Mouse (Mus musculus) MEL (cell line): Measurements from ENCODE around the gene Gpc3. TPM values are rescaled to one million over a fixed set of nuclear protein-coding genes. Genes with fewer than 3 reads are reported as not detected.
"Not testable (repeated sequence)": the region's sequence is repeated elsewhere in the genome, so short reads cannot be mapped to it uniquely, and the experiment has no call there.

Source experiments
- DNase-seq: peaks from one replicate; pipeline ENCODE4 v3.0.0; 2011; ENCODE audit warnings: low read depth, low spot score
- H3K27ac ChIP-seq: 2 replicates; pipeline ENCODE4 v1.5.1; 2012; ENCODE audit warnings: low read depth, mild to moderate bottlenecking, control low read depth, low read length, moderate library complexity; ENCODE audit not compliant: control insufficient read depth
- H3K27me3 ChIP-seq, 2 experiments: fragments of 150-350 bp in 1 of 2; sonication (generic) in 1 of 2; 2 replicates each; pipeline ENCODE4 v1.6.1; 2012; ENCODE audit warnings: low read length in 2 of 2, mild to moderate bottlenecking in 2 of 2, improper control_type of control experiment in 1 of 2, moderate library complexity in 1 of 2; ENCODE audit not compliant: insufficient read depth in 2 of 2, control insufficient read depth in 1 of 2
- H3K36me3 ChIP-seq, 2 experiments: 2 replicates each; pipeline ENCODE4 v1.6.1; 2012 to 2014; ENCODE audit warnings: low read length in 2 of 2, improper control_type of control experiment in 1 of 2, inconsistent platforms in 1 of 2, mild to moderate bottlenecking in 1 of 2; ENCODE audit not compliant: insufficient read depth in 2 of 2, control insufficient read depth in 1 of 2
- H3K4me1 ChIP-seq, 2 experiments: fragments of 150-350 bp in 1 of 2; sonication (generic) in 1 of 2; 2 replicates each; pipeline ENCODE4 v1.6.1; 2012; ENCODE audit warnings: low read length in 2 of 2, improper control_type of control experiment in 1 of 2, mild to moderate bottlenecking in 1 of 2; ENCODE audit not compliant: insufficient read depth in 2 of 2, control insufficient read depth in 1 of 2
- H3K4me3 ChIP-seq, 2 experiments: fragments of 150-350 bp in 1 of 2; sonication (generic) in 1 of 2; 2 replicates each; pipeline ENCODE4 v1.5.1; 2012; ENCODE audit warnings: low read depth in 2 of 2, low read length in 2 of 2, mild to moderate bottlenecking in 2 of 2, moderate library complexity in 2 of 2, control low read depth in 1 of 2, improper control_type of control experiment in 1 of 2; ENCODE audit not compliant: control insufficient read depth in 1 of 2, insufficient read depth in 1 of 2
- H3K79me2 ChIP-seq: 2 replicates; pipeline ENCODE4 v1.6.1; 2012; ENCODE audit warnings: mild to moderate bottlenecking, low read length, moderate library complexity; ENCODE audit not compliant: control insufficient read depth, poor library complexity, insufficient read depth
- H3K9ac ChIP-seq: 2 replicates; pipeline ENCODE4 v1.6.1; 2012; ENCODE audit warnings: low read depth, mild to moderate bottlenecking, control low read depth, low read length, moderate library complexity; ENCODE audit not compliant: control insufficient read depth, poor library complexity, severe bottlenecking
- H3K9me3 ChIP-seq: fragments of 150-350 bp; sonication (generic); replicated peaks from 2 replicates; pipeline ENCODE4 v1.6.1; 2012; ENCODE audit warnings: mild to moderate bottlenecking, low read length, improper control_type of control experiment, moderate library complexity; ENCODE audit not compliant: insufficient read depth
- BHLHE40 ChIP-seq: IDR thresholded peaks from 2 replicates; pipeline ENCODE4 v1.6.1; 2012; ENCODE audit warnings: low read depth, mild to moderate bottlenecking, inconsistent platforms, low read length, improper control_type of control experiment, borderline replicate concordance
- E2F4 ChIP-seq: IDR thresholded peaks from 2 replicates; pipeline ENCODE4 v1.6.1; 2011; ENCODE audit warnings: low read depth, low read length, improper control_type of control experiment, borderline replicate concordance
- ELF1 ChIP-seq: IDR thresholded peaks from 2 replicates; pipeline ENCODE4 v1.6.1; 2014; ENCODE audit warnings: low read depth, mild to moderate bottlenecking, inconsistent platforms, low read length, improper control_type of control experiment, moderate library complexity
- HCFC1 ChIP-seq: IDR thresholded peaks from 2 replicates; pipeline ENCODE4 v1.6.1; 2012; ENCODE audit warnings: low read depth, mild to moderate bottlenecking, inconsistent platforms, low read length, improper control_type of control experiment, moderate library complexity
- JUND ChIP-seq: IDR thresholded peaks from 2 replicates; pipeline ENCODE4 v1.6.1; 2011; ENCODE audit warnings: low read depth, mild to moderate bottlenecking, improper control_type of control experiment, low read length
- KAT2A ChIP-seq: conservative IDR thresholded peaks from 2 replicates; pipeline ENCODE4 v1.6.1; 2012; ENCODE audit warnings: low read depth, low read length, improper control_type of control experiment, inconsistent platforms
- MYB ChIP-seq: IDR thresholded peaks from 2 replicates; pipeline ENCODE4 v1.6.1; 2011; ENCODE audit warnings: mild to moderate bottlenecking, low read depth, low read length, improper control_type of control experiment
- MYC ChIP-seq: IDR thresholded peaks from 2 replicates; pipeline ENCODE4 v1.6.1; 2011; ENCODE audit warnings: low read depth, mild to moderate bottlenecking, low read length, improper control_type of control experiment, moderate library complexity
- NRF1 ChIP-seq: IDR thresholded peaks from 2 replicates; pipeline ENCODE4 v1.6.1; 2014; ENCODE audit warnings: low read depth, mild to moderate bottlenecking, inconsistent platforms, low read length, improper control_type of control experiment, moderate library complexity; ENCODE audit not compliant: poor library complexity, insufficient read depth, severe bottlenecking
- POLR2A ChIP-seq, 2 experiments: IDR thresholded peaks; 2 replicates each; pipeline ENCODE4 v1.6.1; 2011 to 2012; ENCODE audit warnings: low read length in 2 of 2, mild to moderate bottlenecking in 2 of 2, control low read depth in 1 of 2, improper control_type of control experiment in 1 of 2, low read depth in 1 of 2, moderate library complexity in 1 of 2; ENCODE audit not compliant: control insufficient read depth in 1 of 2, insufficient read depth in 1 of 2, poor library complexity in 1 of 2
- RAD21 ChIP-seq: IDR thresholded peaks from 2 replicates; pipeline ENCODE4 v1.6.1; 2011; ENCODE audit warnings: mild to moderate bottlenecking, low read depth, low read length, improper control_type of control experiment
- SIN3A ChIP-seq: IDR thresholded peaks from 2 replicates; pipeline ENCODE4 v1.6.1; 2012; ENCODE audit warnings: low read length, improper control_type of control experiment, inconsistent platforms
- SMC3 ChIP-seq: IDR thresholded peaks from 2 replicates; pipeline ENCODE4 v1.6.1; 2011; ENCODE audit warnings: low read depth, low read length, improper control_type of control experiment
- TAL1 ChIP-seq: IDR thresholded peaks from 2 replicates; pipeline ENCODE4 v1.6.1; 2012; ENCODE audit warnings: mild to moderate bottlenecking, inconsistent platforms, low read length, moderate library complexity, mixed read lengths
- ZC3H11A ChIP-seq: IDR thresholded peaks from 2 replicates; pipeline ENCODE4 v1.6.1; 2012; ENCODE audit warnings: low read depth, mild to moderate bottlenecking, inconsistent platforms, low read length, improper control_type of control experiment
- ZKSCAN1 ChIP-seq: IDR thresholded peaks from 2 replicates; pipeline ENCODE4 v1.6.1; 2012; ENCODE audit warnings: low read depth, mild to moderate bottlenecking, inconsistent platforms, low read length, improper control_type of control experiment, moderate library complexity
- polyA plus RNA-seq, 2 experiments: library from polyadenylated mRNA; stranded (reverse) in 1 of 2; unstranded in 1 of 2; fragments of >175 nt in 1 of 2; fragments of >200 nt in 1 of 2; gene quantifications; 2 replicates each; pipeline versions ENCODE4 v1.2.1 to v1.2.4; 2012; ENCODE audit warnings: low replicate concordance in 2 of 2, low read depth in 1 of 2; ENCODE audit not compliant: insufficient read length in 2 of 2, insufficient read depth in 1 of 2, missing spikeins in 1 of 2
- total RNA-seq: library from RNA; depleted of rRNA; stranded (reverse); fragments of 300-350 nt; gene quantifications from 2 replicates; pipeline ENCODE4 v1.2.3, GENCODE M21; 2012

The Gpc3 gene
- total and polyA plus RNA-seq, 3 experiments: not detected

DNA sequence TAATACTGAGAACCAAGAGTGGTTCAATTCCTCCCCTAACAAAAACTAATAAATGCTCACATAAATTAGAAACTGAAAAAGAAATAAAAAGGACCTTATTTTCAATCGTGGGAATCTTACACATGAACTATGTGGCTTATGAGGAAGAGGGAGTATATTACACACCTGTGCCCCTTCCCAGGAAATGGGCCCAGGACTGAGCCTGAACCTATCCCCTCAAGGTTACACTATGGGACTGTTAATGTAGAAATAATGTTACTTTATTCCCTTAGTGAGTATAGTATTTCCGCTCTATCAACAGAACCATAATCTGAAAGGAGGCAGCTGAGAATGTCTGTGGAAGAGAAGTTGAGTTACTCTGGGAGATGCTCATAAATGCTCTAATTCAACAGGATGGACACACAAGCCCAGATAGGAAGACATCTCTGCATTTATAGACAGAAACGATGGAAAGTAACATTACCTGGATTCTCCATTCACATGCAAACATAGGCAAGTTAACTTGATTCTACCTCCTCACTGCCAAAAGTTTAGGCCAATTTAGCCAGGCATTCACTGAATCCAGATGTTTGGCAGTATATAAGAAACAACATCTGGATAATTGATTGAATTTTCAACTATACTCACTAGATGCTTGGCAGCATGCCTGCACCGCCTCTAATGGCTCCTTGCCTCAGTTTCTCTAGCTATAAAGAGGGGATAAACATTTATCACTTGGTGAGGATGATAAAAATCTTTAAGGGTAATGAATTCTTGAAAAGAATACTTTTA is 251.3 kb downstream of the Gpc3 start:
- TF ChIP-seq ZC3H11A: no peak
- TF ChIP-seq MYB: no peak
- TF ChIP-seq ZKSCAN1: no peak
- TF ChIP-seq BHLHE40: no peak
- Histone ChIP-seq H3K27ac (no peak overlapping the region), H3K36me3 (no peaks in the 10 kb centered on the region; a peak in 1 of 4 replicates), H3K4me3 (no peak overlapping the region), H3K9ac (no peak overlapping the region), H3K79me2 (no peaks in the 10 kb centered on the region), H3K27me3 (no peaks in the 10 kb centered on the region), H3K4me1 (peaks cover 0 to 2% of the 10 kb centered on the region in 2 experiments; a peak in 1 of 4 replicates), H3K9me3 (no peaks in the 10 kb centered on the region)
- no peak for DNase-seq

GRCm38 (mm10) chrX:52352981-52353380 is 260.8 kb downstream of the Gpc3 start:
- TF ChIP-seq RAD21 (no peak), SMC3 (no peak), ELF1 (no peak), MYB (no peak), POLR2A (IDR thresholded peaks at IDR 0.05; ENCODE audit: control insufficient read depth in 1 of 2, insufficient read depth in 1 of 2, low read depth in 1 of 2, low read length in 2 of 2, poor library complexity in 1 of 2) (no peak), HCFC1 (no peak), NRF1 (no peak), SIN3A (no peak), ZC3H11A (no peak), MYC (no peak), E2F4 (no peak), KAT2A (no peak), JUND (no peak), TAL1 (no peak)
- H3K27me3 ChIP-seq: no peaks in the 10 kb centered on the region

DNA sequence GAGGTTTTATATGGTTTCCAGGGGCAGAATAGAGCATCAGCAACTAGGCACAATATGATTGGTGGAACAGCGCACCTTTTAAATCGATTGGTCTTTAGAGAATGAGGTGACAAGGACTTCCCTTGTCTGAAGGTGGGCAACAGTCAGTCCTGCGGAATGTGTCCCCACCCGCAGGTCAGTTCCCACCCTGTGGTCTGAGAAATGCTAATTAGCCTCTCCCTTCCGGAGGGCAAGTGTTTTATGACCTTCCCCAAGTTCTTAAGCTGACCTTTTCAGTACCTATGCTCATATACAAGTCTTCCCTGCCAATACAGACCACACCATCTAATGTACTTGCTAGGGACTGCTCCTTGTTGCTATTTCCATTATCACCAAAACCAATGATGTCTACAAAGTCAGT is 263.1 kb downstream of the Gpc3 start:
- H3K36me3 ChIP-seq, H3K4me3 ChIP-seq, H3K27ac ChIP-seq, DNase-seq, H3K9ac ChIP-seq, H3K4me1 ChIP-seq, H3K79me2 ChIP-seq, H3K27me3 ChIP-seq, H3K9me3 ChIP-seq: not testable (repeated sequence)

More at GRCm38 (mm10) chrX:52352981-52353380, 260.8 kb downstream of the Gpc3 start:
- Histone ChIP-seq H3K27ac (no peak overlapping the region), H3K79me2 (no peaks in the 10 kb centered on the region), H3K4me3 (no peak overlapping the region), H3K4me1 (no peaks in the 10 kb centered on the region), H3K36me3 (no peaks in the 10 kb centered on the region), H3K9me3 (no peaks in the 10 kb centered on the region), H3K9ac (no peak overlapping the region)
- DNase-seq: no peak
